Mouse (Mus musculus): Measurements from ENCODE around the gene Ggt5.

The Ggt5 gene

GRCm38 (mm10) chr10:75568441-75568840 lies 20.7 kb upstream of the Ggt5 start:
- no peak for DNase-seq (ENCODE audit: low spot score)

- no peak for DNase-seq (ENCODE audit: low spot score)
Observed at GRCm38 (mm10) chr10:75568851-75569250, 20.3 kb upstream of the Ggt5 start.

- no peak for DNase-seq (ENCODE audit: low spot score)
Observed at GRCm38 (mm10) chr10:75570981-75571657, 18.0 kb upstream of the Ggt5 start.

GRCm38 (mm10) chr10:75571937-75572336 lies 17.2 kb upstream of the Ggt5 start:
- no peak for DNase-seq (ENCODE audit: low spot score)

- DNase-seq (ENCODE audit: low spot score) = no peak
Observed at GRCm38 (mm10) chr10:75573181-75573580, 16.0 kb upstream of the Ggt5 start.

GRCm38 (mm10) chr10:75573965-75574364 lies 15.2 kb upstream of the Ggt5 start:
- DNase-seq (ENCODE audit: low spot score) = no peak

GRCm38 (mm10) chr10:75579129-75579528 lies 10.0 kb upstream of the Ggt5 start:
- no peak for DNase-seq (ENCODE audit: low spot score)

GRCm38 (mm10) chr10:75585876-75586552 lies 3.1 kb upstream of the Ggt5 start:
- DNase-seq (ENCODE audit: low spot score) = peak; percentile 75

GRCm38 (mm10) chr10:75586553-75586879 lies 2.6 kb upstream of the Ggt5 start:
- no peak for DNase-seq (ENCODE audit: low spot score)

GRCm38 (mm10) chr10:75587781-75588180 lies 1.4 kb upstream of the Ggt5 start:
- DNase-seq (ENCODE audit: low spot score) = no peak

GRCm38 (mm10) chr10:75588336-75588735 lies 804 bp upstream of the Ggt5 start:
- no peak for DNase-seq (ENCODE audit: low spot score)

GRCm38 (mm10) chr10:75589651-75590050 lies 511 bp downstream of the Ggt5 start:
- DNase-seq (ENCODE audit: low spot score) = no peak

- DNase-seq (ENCODE audit: low spot score) = no peak
Observed at GRCm38 (mm10) chr10:75591211-75591894, 2.2 kb downstream of the Ggt5 start.

GRCm38 (mm10) chr10:75592585-75592984 lies 3.4 kb downstream of the Ggt5 start:
- no peak for DNase-seq (ENCODE audit: low spot score)

GRCm38 (mm10) chr10:75595981-75596380 lies 6.8 kb downstream of the Ggt5 start:
- DNase-seq (ENCODE audit: low spot score) = no peak

GRCm38 (mm10) chr10:75600189-75600730 lies 11.1 kb downstream of the Ggt5 start:
- no peak for DNase-seq (ENCODE audit: low spot score)

GRCm38 (mm10) chr10:75605162-75605846 lies 16.2 kb downstream of the Ggt5 start:
- DNase-seq (ENCODE audit: low spot score) = no peak

GRCm38 (mm10) chr10:75607253-75607652 lies 18.1 kb downstream of the Ggt5 start:
- DNase-seq (ENCODE audit: low spot score) = no peak

- DNase-seq (ENCODE audit: low spot score) = no peak
Observed at GRCm38 (mm10) chr10:75608975-75609374, 19.8 kb downstream of the Ggt5 start.

- DNase-seq (ENCODE audit: low spot score) = no peak
Observed at GRCm38 (mm10) chr10:75610486-75610885, 21.3 kb downstream of the Ggt5 start.

GRCm38 (mm10) chr10:75616044-75616443 lies 26.9 kb downstream of the Ggt5 start:
- no peak for DNase-seq (ENCODE audit: low spot score)

- DNase-seq (ENCODE audit: low spot score) = no peak
Observed at GRCm38 (mm10) chr10:75620818-75621217, 31.7 kb downstream of the Ggt5 start.
